Mouse (Mus musculus) bone marrow macrophage, adult 2 months (primary cell): ENCODE results near the gene Rsu1.

Source experiments
- CTCF ChIP-seq: IDR thresholded peaks from 2 replicates; pipeline ENCODE4 v1.5.1; 2012; ENCODE audit warnings: low read depth, mild to moderate bottlenecking, low read length, moderate library complexity
- POLR2A ChIP-seq: IDR thresholded peaks from 2 replicates; pipeline ENCODE4 v1.6.1; 2012; ENCODE audit warnings: mild to moderate bottlenecking, low read depth, low read length, borderline replicate concordance

GRCm38 (mm10) chr2:13117896-13118295, 153.3 kb downstream of the Rsu1 start:
- TF ChIP-seq CTCF (no peak), POLR2A (no peak)
